Mouse (Mus musculus): Measurements from ENCODE around the gene Ugt2a3.
"Not testable (repeated sequence)": the region's sequence is repeated elsewhere in the genome, so short reads cannot be mapped to it uniquely, and the experiment has no call there.

Gene Ugt2a3

DNA sequence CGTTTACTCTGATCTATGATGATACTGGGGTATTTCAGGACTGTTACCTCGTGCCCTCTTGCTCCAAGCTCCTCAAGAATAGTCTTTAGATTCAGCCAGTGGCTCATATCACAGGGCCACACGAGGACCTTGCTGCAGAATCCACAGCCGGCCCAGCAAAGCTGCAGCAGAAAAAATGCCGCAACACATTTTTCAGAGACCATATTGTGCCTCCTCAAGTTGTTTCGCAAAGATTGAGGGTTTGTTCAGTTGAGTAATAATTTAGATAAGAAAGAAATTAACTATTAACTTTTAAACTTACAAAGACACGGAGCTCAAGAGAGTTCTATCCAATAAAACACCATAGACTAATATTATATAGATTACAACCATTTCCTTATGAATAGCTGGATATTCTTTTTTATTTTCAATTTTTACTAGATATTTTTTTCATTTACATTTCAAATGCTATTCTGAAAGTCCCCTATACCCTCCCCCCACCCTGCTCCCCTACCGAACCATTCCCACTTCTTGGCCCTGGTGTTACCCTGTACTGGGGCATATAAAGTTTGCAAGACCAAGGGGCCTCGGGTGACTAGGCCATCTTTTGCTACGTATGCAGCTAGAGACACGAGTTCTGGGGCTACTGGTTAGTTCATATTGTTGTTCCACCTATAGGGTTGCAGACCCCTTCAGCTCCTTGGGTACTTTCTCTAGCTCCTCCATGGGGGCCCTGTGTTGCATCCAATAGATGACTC lies at the start of gene Ugt2a3:
Gene Ugt2a3, minus strand, starts transcription at position 235 of the 737 bp plus-strand sequence.
- no peak for DNase-seq (ENCODE audit: low read depth, low spot score)

DNA sequence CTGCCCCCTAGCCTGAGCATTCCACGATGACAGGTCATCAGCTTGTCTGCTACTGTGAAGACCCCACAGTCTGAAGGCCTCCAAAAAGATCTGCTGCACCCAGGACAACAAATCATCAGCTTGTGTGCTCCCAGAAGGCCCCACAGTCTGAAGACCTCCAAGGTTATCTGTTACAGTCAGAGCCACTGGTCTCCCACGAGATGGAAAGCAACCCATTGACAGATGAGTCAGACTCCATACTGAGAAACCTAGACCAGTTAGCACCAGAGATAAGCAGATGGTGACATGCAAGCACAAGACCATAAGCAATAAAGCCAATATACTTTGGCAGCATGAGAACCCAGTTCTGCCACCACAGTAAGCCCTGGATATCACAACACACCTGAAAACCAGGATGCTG lies 43.2 kb upstream of the Ugt2a3 start:
- DNase-seq (ENCODE audit: low read depth, low spot score): no peak

- no peak for DNase-seq (ENCODE audit: low read depth, low spot score)
Observed at GRCm38 (mm10) chr5:87379825-87380224, 42.8 kb upstream of the Ugt2a3 start.

- DNase-seq (ENCODE audit: low read depth, low spot score): no peak
Observed at GRCm38 (mm10) chr5:87375874-87376383, 38.9 kb upstream of the Ugt2a3 start.

DNA sequence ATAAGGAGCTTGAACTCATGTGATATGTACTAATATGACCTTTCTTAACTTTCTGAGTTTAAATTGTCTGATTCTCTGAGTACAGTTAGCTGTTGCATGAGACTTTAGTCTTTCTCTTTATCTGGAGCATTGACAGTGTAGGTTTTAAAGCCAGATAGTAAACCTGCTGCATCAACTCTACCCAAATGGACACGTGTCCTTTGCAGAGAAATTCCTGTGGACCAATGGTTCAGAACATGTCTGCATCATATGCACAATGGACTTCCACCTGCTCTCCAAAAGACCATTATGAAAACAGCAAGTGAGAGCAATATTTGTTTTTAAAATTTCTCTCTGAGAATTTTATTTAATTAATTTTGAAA lies 36.5 kb upstream of the Ugt2a3 start:
- no peak for DNase-seq (ENCODE audit: low read depth, low spot score)

- not testable (repeated sequence) for DNase-seq (ENCODE audit: low read depth, low spot score)
Observed at GRCm38 (mm10) chr5:87372788-87373501, 36.0 kb upstream of the Ugt2a3 start.

- DNase-seq (ENCODE audit: low read depth, low spot score): peak; percentile 77
Observed at GRCm38 (mm10) chr5:87350350-87350749, 13.4 kb upstream of the Ugt2a3 start.

DNA sequence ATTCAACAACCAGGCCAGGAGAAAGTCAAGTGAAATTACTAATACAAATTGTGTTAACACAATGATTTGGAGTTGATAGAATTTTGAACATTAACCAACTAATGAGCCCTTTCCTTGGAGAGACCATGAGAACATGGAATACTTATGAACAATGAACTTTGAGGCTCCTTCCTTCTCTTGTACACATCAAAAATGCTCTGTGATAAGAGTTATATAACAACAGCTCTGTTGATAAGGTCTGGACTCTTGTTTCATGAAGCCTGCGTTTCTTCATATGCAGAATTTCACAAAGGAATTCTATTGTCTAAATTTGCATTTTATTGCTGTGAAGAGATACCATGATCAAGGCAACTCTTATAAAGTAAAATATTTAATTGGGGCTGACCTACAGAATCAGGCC lies 12.2 kb upstream of the Ugt2a3 start:
- DNase-seq (ENCODE audit: low read depth, low spot score): not testable (repeated sequence)

- DNase-seq (ENCODE audit: low read depth, low spot score): not testable (repeated sequence)
Observed at GRCm38 (mm10) chr5:87347479-87348078, 10.6 kb upstream of the Ugt2a3 start.

DNA sequence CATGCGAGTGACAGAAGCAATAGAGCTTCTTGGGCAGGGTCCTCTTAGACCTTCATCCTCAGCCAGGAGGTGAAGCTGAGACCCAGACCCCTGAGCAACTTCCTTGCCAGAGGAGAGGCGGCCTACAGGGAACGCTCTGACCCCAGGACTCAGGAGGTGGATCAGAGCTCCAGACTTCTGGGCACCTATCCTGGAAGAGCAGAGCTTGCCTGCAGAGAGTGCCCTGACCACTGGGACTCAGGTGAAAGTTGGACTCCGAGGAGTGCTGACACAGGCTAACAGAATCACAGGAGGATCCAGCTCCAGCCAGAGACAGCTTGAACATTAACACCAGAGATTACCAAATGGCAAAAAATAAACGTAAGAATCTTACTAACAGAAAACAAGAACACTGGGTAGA lies 3.5 kb upstream of the Ugt2a3 start:
- DNase-seq (ENCODE audit: low read depth, low spot score): no peak

DNA sequence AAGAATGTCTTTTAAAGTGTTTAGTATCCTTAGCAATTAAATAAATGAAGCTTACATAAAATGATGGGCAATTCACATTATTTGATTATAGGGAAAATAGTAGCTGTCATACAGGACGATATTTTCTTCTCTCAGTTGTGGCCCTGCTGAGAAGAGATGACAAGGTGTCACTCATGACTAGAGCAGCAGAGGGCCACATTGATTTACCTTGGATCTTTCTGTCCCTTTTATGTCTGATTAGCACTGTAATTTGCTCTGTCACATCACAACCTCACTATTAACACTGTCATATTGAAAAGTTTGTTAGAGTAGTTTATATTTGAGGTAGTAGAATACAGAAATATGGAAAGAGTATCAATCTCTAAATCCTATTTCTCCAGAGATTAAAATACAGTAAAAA lies 1.8 kb downstream of the Ugt2a3 start:
- no peak for DNase-seq (ENCODE audit: low read depth, low spot score)

DNA sequence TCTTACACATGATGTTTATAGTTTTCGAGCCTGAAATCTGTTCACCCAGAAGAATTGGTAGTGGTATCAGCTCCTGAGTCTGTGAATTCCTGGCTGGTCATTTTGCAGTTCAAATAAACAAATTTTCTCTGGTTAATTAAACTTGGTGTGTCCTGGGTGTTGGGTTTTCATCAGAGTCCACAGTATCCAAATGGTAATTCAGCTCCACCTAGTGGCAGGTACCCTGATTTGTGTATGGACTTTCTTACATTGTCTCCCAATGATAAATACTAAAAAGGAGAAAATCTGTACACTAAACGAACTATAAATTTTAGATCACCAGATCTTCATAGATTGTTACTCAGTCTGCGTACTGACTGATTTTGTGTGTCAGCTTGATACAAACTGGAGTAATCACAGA lies 3.4 kb downstream of the Ugt2a3 start:
- DNase-seq (ENCODE audit: low read depth, low spot score): peak; percentile 41

- peak; percentile 22 for DNase-seq (ENCODE audit: low read depth, low spot score)
Observed at GRCm38 (mm10) chr5:87311392-87311791, 25.6 kb downstream of the Ugt2a3 start.

GRCm38 (mm10) chr5:87286180-87286579 lies 50.8 kb downstream of the Ugt2a3 start:
- DNase-seq (ENCODE audit: low read depth, low spot score): not testable (repeated sequence)

DNA sequence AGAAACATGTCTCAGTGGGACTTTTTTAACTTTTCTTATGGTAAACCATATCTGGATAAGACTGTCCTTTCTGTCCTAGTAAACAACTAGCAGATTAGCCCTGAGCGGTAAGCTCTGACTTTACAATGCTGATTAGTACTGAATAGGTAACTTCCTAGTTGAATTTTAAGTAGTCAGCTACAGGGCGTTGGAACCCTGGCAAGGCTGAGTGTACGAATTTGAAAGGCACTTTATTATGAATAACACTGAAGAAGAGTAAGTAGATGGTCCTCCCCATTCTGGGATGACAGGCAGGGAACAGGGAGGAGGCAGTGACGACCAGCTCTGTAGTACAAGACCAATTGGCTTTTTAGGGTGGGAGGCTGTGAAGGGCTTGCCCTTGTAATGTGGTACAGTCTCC lies 61.0 kb downstream of the Ugt2a3 start:
- not testable (repeated sequence) for DNase-seq (ENCODE audit: low read depth, low spot score)

GRCm38 (mm10) chr5:87275581-87275980 lies 61.4 kb downstream of the Ugt2a3 start:
- DNase-seq (ENCODE audit: low read depth, low spot score): no peak

Data from ES-CJ7 (cell line).